Mouse (Mus musculus): ENCODE measurements at regions not wholly inside any gene's neighbourhood (a gene's known extent, or its start where the extent isn't known, plus 50 kb on each side); places are given as distances from the start of the nearest gene placed in this dataset.

- H3K4me1 ChIP-seq (ENCODE audit: control insufficient read depth, insufficient read depth, low read length), result no peaks in the 10 kb centered on the region
- TF ChIP-seq CTCF (IDR thresholded peaks at IDR 0.05; ENCODE audit: extremely low read depth, insufficient read depth, low read length) (no peak), POLR2A (IDR thresholded peaks at IDR 0.05; ENCODE audit: extremely low read depth, insufficient read depth, low read length) (no peak)
- no peak overlapping the region for H3K4me3 ChIP-seq (ENCODE audit: insufficient read depth, low read length)
- peak overlapping the region; percentile 81; the same call in 1 of the 2 replicates for H3K27ac ChIP-seq (ENCODE audit: insufficient read depth, low read length)
Measured at GRCm38 (mm10) chr1:23187446-23188206, 85.6 kb upstream of the 4933415F23Rik start.

DNA sequence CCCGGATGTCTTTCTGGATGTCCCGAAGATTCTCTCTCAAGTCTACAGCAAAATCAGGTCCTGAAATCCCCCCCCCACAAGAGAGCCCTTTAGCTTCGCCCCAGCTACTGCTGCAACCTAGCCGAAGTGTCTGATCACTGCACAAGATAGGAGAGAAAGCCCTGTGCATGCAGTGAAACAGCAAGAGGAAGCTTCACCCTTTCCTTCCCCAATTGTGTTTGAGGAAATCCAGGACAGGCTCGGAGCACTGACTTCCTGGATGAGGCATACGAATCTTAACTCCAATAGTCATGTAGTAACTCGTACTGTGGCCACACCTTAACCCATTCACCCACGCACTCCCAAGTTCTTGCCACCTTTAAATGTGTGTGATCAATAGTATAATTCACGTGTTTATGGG is 82.7 kb upstream of the 4933415F23Rik start:
- no peak overlapping the region for H3K27ac ChIP-seq (ENCODE audit: insufficient read depth, low read length)
- H3K4me1 ChIP-seq (ENCODE audit: control insufficient read depth, insufficient read depth, low read length), result no peaks in the 10 kb centered on the region
- H3K4me3 ChIP-seq (ENCODE audit: insufficient read depth, low read length), result no peak overlapping the region
- TF ChIP-seq POLR2A (IDR thresholded peaks at IDR 0.05; ENCODE audit: extremely low read depth, insufficient read depth, low read length), result no peak
- no peak for TF ChIP-seq CTCF (IDR thresholded peaks at IDR 0.05; ENCODE audit: extremely low read depth, insufficient read depth, low read length)

- no peak overlapping the region for H3K27ac ChIP-seq (ENCODE audit: insufficient read depth, low read length)
- TF ChIP-seq CTCF (IDR thresholded peaks at IDR 0.05; ENCODE audit: extremely low read depth, insufficient read depth, low read length) (no peak), POLR2A (IDR thresholded peaks at IDR 0.05; ENCODE audit: extremely low read depth, insufficient read depth, low read length) (no peak)
- no peaks in the 10 kb centered on the region for H3K4me1 ChIP-seq (ENCODE audit: control insufficient read depth, insufficient read depth, low read length)
- no peak overlapping the region for H3K4me3 ChIP-seq (ENCODE audit: insufficient read depth, low read length)
Measured at GRCm38 (mm10) chr1:23182541-23182940, 80.5 kb upstream of the 4933415F23Rik start.

- Histone ChIP-seq H3K27ac (ENCODE audit: insufficient read depth, low read length) (no peak overlapping the region), H3K4me3 (ENCODE audit: insufficient read depth, low read length) (no peak overlapping the region), H3K4me1 (ENCODE audit: control insufficient read depth, insufficient read depth, low read length) (no peaks in the 10 kb centered on the region)
- TF ChIP-seq POLR2A (IDR thresholded peaks at IDR 0.05; ENCODE audit: extremely low read depth, insufficient read depth, low read length) (no peak), CTCF (IDR thresholded peaks at IDR 0.05; ENCODE audit: extremely low read depth, insufficient read depth, low read length) (no peak)
Measured at GRCm38 (mm10) chr1:23178335-23178974, 76.4 kb upstream of the 4933415F23Rik start.

DNA sequence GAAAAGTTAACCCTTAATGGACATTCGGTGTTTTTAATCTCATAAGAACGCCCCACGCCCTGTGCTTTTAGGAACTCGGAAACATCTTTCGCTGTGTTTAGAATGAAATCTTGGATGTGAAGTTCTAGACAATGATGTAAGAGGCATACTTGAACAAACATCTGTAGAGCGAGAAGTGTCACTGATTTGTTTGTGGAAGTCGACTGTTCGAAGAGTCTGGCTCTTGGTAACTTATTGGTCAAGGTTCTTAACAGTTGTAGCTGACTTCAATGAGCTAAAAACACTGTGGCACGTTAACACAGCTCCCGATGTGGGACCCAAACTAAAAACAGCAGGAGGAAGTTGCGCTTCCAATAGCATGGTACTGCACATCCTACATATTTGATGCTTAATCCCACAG is 72.0 kb upstream of the 4933415F23Rik start:
- TF ChIP-seq CTCF (IDR thresholded peaks at IDR 0.05; ENCODE audit: extremely low read depth, insufficient read depth, low read length), result no peak
- TF ChIP-seq POLR2A (IDR thresholded peaks at IDR 0.05; ENCODE audit: extremely low read depth, insufficient read depth, low read length), result no peak
- no peak overlapping the region for H3K4me3 ChIP-seq (ENCODE audit: insufficient read depth, low read length)
- no peaks in the 10 kb centered on the region for H3K4me1 ChIP-seq (ENCODE audit: control insufficient read depth, insufficient read depth, low read length)
- H3K27ac ChIP-seq (ENCODE audit: insufficient read depth, low read length), result peak overlapping the region; percentile 67

- H3K4me3 ChIP-seq (ENCODE audit: insufficient read depth, low read length), result no peak overlapping the region
- TF ChIP-seq CTCF (IDR thresholded peaks at IDR 0.05; ENCODE audit: extremely low read depth, insufficient read depth, low read length) (no peak), POLR2A (IDR thresholded peaks at IDR 0.05; ENCODE audit: extremely low read depth, insufficient read depth, low read length) (no peak)
- peak overlapping the region; percentile 67 for H3K27ac ChIP-seq (ENCODE audit: insufficient read depth, low read length)
- H3K4me1 ChIP-seq (ENCODE audit: control insufficient read depth, insufficient read depth, low read length), result no peaks in the 10 kb centered on the region
Measured at GRCm38 (mm10) chr1:23173054-23173802, 71.2 kb upstream of the 4933415F23Rik start.

- no peak for TF ChIP-seq POLR2A (IDR thresholded peaks at IDR 0.05; ENCODE audit: extremely low read depth, insufficient read depth, low read length)
- TF ChIP-seq CTCF (IDR thresholded peaks at IDR 0.05; ENCODE audit: extremely low read depth, insufficient read depth, low read length), result no peak
- no peaks in the 10 kb centered on the region for H3K4me1 ChIP-seq (ENCODE audit: control insufficient read depth, insufficient read depth, low read length)
- H3K27ac ChIP-seq (ENCODE audit: insufficient read depth, low read length), result no peak overlapping the region
- H3K4me3 ChIP-seq (ENCODE audit: insufficient read depth, low read length), result no peak overlapping the region
Measured at GRCm38 (mm10) chr1:23171336-23171735, 69.3 kb upstream of the 4933415F23Rik start.

DNA sequence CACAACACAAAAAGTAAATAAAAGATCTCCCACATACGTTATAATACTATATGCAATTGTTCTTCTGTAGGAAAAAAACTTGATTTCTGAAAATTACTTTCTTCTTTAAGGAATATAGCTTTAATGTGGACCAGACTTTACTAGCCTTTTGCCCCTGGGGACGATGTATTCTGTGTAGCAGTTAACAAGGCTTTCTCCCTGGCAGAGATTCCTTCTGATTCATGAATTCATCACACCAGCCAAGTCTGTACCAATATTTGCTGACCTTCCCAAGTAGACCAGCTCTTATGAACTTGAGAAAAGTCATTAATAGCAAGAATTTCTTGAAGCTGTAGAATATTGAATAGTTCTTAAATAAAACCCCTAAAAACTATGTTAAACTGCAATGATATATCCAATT is 68.7 kb upstream of the 4933415F23Rik start:
- Histone ChIP-seq H3K27ac (ENCODE audit: insufficient read depth, low read length) (no peak overlapping the region), H3K4me3 (ENCODE audit: insufficient read depth, low read length) (no peak overlapping the region), H3K4me1 (ENCODE audit: control insufficient read depth, insufficient read depth, low read length) (no peaks in the 10 kb centered on the region)
- TF ChIP-seq POLR2A (IDR thresholded peaks at IDR 0.05; ENCODE audit: extremely low read depth, insufficient read depth, low read length) (no peak), CTCF (IDR thresholded peaks at IDR 0.05; ENCODE audit: extremely low read depth, insufficient read depth, low read length) (no peak)

DNA sequence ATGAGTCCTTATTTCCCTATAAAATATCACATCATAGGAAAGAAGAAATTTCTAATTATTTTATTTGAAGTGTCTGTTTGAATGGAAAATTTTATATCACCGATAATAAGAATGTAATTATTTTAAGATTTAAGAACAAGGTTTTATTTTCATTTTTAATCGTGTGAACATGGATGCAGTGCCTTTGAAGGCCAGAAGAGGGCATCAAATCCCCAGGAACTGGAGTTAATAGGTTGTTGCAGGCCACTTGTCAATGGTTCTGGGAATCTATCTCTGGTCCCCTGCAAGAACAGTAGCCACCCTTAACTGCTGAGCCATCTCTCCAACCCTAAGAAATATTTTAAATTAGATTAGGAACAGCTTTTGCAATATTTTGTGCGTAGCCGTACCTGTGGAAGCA is 66.5 kb upstream of the 4933415F23Rik start:
- H3K4me1 ChIP-seq (ENCODE audit: control insufficient read depth, insufficient read depth, low read length), result no peaks in the 10 kb centered on the region
- no peak overlapping the region for H3K27ac ChIP-seq (ENCODE audit: insufficient read depth, low read length)
- no peak overlapping the region for H3K4me3 ChIP-seq (ENCODE audit: insufficient read depth, low read length)
- TF ChIP-seq CTCF (IDR thresholded peaks at IDR 0.05; ENCODE audit: extremely low read depth, insufficient read depth, low read length) (0 out of 2 replicates have a peak, but pooled peaks have one; percentile 8), POLR2A (IDR thresholded peaks at IDR 0.05; ENCODE audit: extremely low read depth, insufficient read depth, low read length) (no peak)
